Mouse (Mus musculus) spleen, adult 2 months (tissue): ENCODE measurements at regions not wholly inside any gene's neighbourhood (a gene's known extent, or its start where the extent isn't known, plus 50 kb on each side); places are given as distances from the start of the nearest gene placed in this dataset.

Source experiments
- DNase-seq, 2 experiments: peaks; one replicate each; pipeline versions ENCODE4 v3.0.0 to v3.0.0-alpha.2; 2012 to 2021; ENCODE audit warnings: low spot score in 2 of 2, low read depth in 1 of 2
- H3K27ac ChIP-seq: fragments of 200-500 bp; 2 replicates; pipeline ENCODE4 v1.5.1; 2012; ENCODE audit warnings: low read length, inconsistent platforms; ENCODE audit not compliant: insufficient read depth
- H3K27me3 ChIP-seq: fragments of 200-500 bp; 2 replicates; pipeline ENCODE4 v1.6.1; 2012; ENCODE audit warnings: mild to moderate bottlenecking, moderate library complexity, low read length, inconsistent platforms; ENCODE audit not compliant: control insufficient read depth, insufficient read depth
- H3K36me3 ChIP-seq: fragments of 200-500 bp; 2 replicates; pipeline ENCODE4 v1.6.1; 2012; ENCODE audit warnings: mild to moderate bottlenecking, low read length, inconsistent platforms; ENCODE audit not compliant: control insufficient read depth, insufficient read depth
- H3K4me1 ChIP-seq: fragments of 200-500 bp; 2 replicates; pipeline ENCODE4 v1.6.1; 2011; ENCODE audit warnings: inconsistent platforms; ENCODE audit not compliant: control insufficient read depth, insufficient read depth, insufficient read length
- H3K4me3 ChIP-seq: fragments of 200-500 bp; 2 replicates; pipeline ENCODE4 v1.5.1; 2011; ENCODE audit warnings: mild to moderate bottlenecking, inconsistent platforms; ENCODE audit not compliant: insufficient read depth, insufficient read length; ENCODE audit errors: extremely low read depth
- CTCF ChIP-seq: fragments of 200-500 bp; IDR thresholded peaks from 2 replicates; pipeline ENCODE4 v1.5.1; 2011; ENCODE audit warnings: mild to moderate bottlenecking, inconsistent platforms; ENCODE audit not compliant: insufficient read depth, insufficient read length, insufficient replicate concordance; ENCODE audit errors: extremely low read depth
- POLR2A ChIP-seq: fragments of 200-500 bp; IDR thresholded peaks from 2 replicates; pipeline ENCODE4 v1.6.1; 2011; ENCODE audit warnings: low read depth, low read length, inconsistent platforms
- WGBS: fragments of 180-500 bp; shearing (Covaris S2); methylation state at CpG from one replicate; pipeline ENCODE4 v1.1.7; 2018; 5-methylcytosine and 5-hydroxymethylcytosine counted together

DNA sequence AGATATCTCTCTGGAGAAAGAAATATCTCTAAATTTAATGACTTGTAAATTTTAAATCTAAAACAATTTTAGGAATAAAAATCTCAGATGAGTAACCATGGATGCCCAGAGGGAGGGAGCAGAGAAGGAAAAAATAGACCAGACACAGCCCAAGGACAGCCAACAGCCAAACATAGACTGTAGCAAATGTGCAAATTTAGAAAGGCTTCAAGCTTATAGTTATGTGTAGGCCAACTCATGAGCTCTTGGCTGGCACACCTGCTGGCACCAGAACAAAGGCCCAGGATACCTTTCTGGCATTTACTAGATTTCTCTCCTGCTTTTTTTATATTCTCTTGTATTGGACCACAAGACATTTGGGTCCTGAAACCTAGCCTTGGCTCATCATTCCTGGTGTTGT lies 90.3 kb upstream of the Armc3 start:
- H3K27ac ChIP-seq: no peak overlapping the region
- no peaks in the 10 kb centered on the region for H3K27me3 ChIP-seq
- no peak for DNase-seq
- no peaks in the 10 kb centered on the region for H3K36me3 ChIP-seq
- no peak for TF ChIP-seq CTCF
- no peak for TF ChIP-seq POLR2A
- no peak overlapping the region for H3K4me3 ChIP-seq
- no peaks in the 10 kb centered on the region for H3K4me1 ChIP-seq

DNA sequence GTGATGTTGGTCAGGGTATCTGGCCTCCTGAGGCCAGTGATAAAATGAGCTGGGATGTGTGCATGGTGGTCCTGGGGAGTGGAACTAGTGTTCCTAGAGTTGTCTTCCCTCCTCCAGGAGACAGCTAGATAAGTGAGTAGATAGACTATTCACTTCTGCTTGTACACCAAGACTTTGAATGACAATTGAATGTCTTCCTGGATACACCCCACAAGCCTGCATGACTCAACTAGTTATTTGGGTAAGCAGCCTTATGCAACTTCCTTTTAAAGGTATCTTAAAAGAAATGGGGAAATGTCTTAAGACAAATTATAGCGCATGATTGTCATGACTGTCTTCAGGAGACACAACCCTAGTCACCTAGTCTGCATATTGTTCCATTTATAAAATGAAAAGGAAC lies 79.2 kb upstream of the Armc3 start:
- H3K36me3 ChIP-seq: no peaks in the 10 kb centered on the region
- WGBS: 39% methylated on average over 1 of the region's 1 CpGs
- no peak for DNase-seq
- no peak overlapping the region for H3K4me3 ChIP-seq
- TF ChIP-seq POLR2A (no peak), CTCF (no peak)
- no peak overlapping the region for H3K27ac ChIP-seq
- no peaks in the 10 kb centered on the region for H3K4me1 ChIP-seq
- H3K27me3 ChIP-seq: no peaks in the 10 kb centered on the region

- Histone ChIP-seq H3K4me3 (no peak overlapping the region), H3K27me3 (no peaks in the 10 kb centered on the region)
These were observed 66.2 kb upstream of the Armc3 start for GRCm38 (mm10) chr2:19132864-19133263.

DNA sequence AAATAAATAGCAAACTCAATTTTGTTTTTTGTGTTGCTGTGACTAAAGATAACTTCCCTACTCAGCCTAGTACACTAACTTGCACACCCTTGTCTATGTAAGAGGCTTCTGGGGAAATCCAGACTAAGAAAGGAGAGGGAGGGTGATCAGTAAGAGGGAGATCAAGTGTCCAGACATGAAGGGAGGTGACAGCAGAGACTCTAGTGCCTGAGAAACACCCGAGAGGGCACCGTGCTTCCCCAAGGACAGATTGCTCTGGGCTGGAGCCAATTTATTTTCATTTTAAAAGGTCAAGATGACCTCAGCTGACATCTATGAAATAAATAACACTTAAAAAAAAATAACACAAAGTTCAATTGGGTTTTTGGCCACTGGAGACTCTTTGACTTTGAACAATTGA lies 56.5 kb upstream of the Armc3 start:
- 80% methylated on average over 2 of the region's 2 CpGs for WGBS
- Histone ChIP-seq H3K36me3 (no peaks in the 10 kb centered on the region), H3K27me3 (no peaks in the 10 kb centered on the region), H3K4me3 (no peak overlapping the region), H3K4me1 (no peaks in the 10 kb centered on the region), H3K27ac (no peak overlapping the region)
- TF ChIP-seq POLR2A (no peak), CTCF (no peak)
- no peak for DNase-seq

More at GRCm38 (mm10) chr2:19132864-19133263, 66.2 kb upstream of the Armc3 start:
- TF ChIP-seq POLR2A: no peak
- H3K27ac ChIP-seq: no peak overlapping the region
- 90% methylated on average over 6 of the region's 6 CpGs for WGBS
- H3K36me3 ChIP-seq: no peaks in the 10 kb centered on the region
- no peaks in the 10 kb centered on the region for H3K4me1 ChIP-seq
- no peak for DNase-seq

DNA sequence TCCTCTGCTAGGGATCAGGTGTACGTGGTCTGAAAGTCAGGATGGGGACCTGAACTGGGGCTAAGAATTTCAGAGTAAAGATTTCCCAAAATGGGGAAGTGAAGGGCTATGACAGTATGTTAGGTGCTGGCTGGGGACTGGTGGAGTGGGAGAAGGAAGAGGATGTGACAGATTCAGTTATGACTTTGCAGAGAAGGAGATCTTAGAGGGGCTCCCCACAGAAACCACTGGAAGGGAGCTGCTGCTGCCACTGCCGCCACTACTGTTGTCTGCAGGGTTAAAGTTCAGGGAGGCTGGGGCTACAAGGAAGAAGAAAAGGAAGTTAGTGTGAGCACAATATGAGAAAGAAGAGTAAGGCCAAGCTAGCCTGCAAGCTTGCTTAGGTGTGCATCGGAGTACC lies 53.7 kb upstream of the Armc3 start:
- no peak for DNase-seq
- Histone ChIP-seq H3K4me3 (no peak overlapping the region), H3K4me1 (no peaks in the 10 kb centered on the region), H3K27me3 (no peaks in the 10 kb centered on the region), H3K27ac (no peak overlapping the region), H3K36me3 (no peaks in the 10 kb centered on the region)
- TF ChIP-seq POLR2A (no peak), CTCF (no peak)
- WGBS: 31% methylated on average over 3 of the region's 3 CpGs

DNA sequence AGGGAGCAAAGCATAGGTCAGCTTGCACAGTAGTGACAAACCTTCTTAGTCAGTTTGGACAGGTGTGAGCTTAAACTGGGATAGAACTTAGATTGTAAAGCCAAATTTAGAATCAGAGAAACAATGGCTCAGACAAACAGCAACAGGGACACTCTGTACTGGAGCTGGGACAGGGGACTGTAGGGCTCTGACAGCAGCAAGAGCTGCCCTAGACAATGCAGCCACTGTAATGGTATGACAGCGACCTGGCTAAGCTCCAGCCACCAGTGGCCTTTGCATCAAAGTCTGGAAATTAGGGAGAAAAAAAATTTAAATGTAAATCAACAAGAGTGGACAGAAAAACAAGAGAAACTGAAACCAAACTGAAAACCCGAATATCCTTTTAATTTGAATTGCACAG lies 53.2 kb upstream of the Armc3 start:
- WGBS: 41% methylated on average over 2 of the region's 2 CpGs
- no peaks in the 10 kb centered on the region for H3K4me1 ChIP-seq
- DNase-seq: no peak
- no peak for TF ChIP-seq POLR2A
- TF ChIP-seq CTCF: no peak
- no peaks in the 10 kb centered on the region for H3K36me3 ChIP-seq
- no peak overlapping the region for H3K4me3 ChIP-seq
- H3K27ac ChIP-seq: no peak overlapping the region
- H3K27me3 ChIP-seq: no peaks in the 10 kb centered on the region

DNA sequence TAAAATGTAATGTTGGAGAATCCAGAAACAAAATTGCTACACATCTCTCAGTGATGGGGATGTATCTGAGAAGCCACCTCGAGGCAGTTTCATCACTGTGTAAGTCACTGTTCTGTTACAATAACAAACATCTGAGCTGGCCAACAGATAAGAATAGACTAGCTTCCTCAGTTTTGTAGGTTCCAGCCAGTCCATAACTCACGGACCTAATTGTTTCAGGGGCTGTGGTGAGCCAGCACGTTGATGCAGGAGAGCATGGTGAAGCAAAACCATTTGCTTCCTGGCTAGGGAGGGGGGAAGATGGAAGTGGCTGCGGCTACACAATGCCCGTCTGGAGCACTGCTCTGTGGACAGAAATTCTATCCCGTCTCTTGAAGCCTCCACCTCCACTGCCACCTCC lies 52.8 kb upstream of the Armc3 start:
- Histone ChIP-seq H3K4me1 (no peaks in the 10 kb centered on the region), H3K27me3 (no peaks in the 10 kb centered on the region), H3K36me3 (no peaks in the 10 kb centered on the region), H3K27ac (no peak overlapping the region), H3K4me3 (no peak overlapping the region)
- TF ChIP-seq CTCF: no peak
- no peak for TF ChIP-seq POLR2A
- no peak for DNase-seq
- WGBS: 19% methylated on average over 6 of the region's 6 CpGs

- no peak for DNase-seq
- TF ChIP-seq CTCF (no peak), POLR2A (no peak)
These were observed 50.3 kb upstream of the Armc3 start for GRCm38 (mm10) chr2:19148812-19149211.

More at GRCm38 (mm10) chr2:19148812-19149211, 50.3 kb upstream of the Armc3 start:
- WGBS: 70% methylated on average over 5 of the region's 5 CpGs
- Histone ChIP-seq H3K4me1 (no peaks in the 10 kb centered on the region), H3K36me3 (no peaks in the 10 kb centered on the region), H3K4me3 (no peak overlapping the region), H3K27me3 (no peaks in the 10 kb centered on the region), H3K27ac (no peak overlapping the region)
